Mouse (Mus musculus) liver, postnatal 0 days (tissue): ENCODE data around the gene Fam129a.

ENCODE experiments used
- CTCF ChIP-seq: sonication (generic); IDR thresholded peaks from 2 replicates; pipeline ENCODE4 v1.5.1; 2016; ENCODE audit warnings: antibody characterized with exemption, low read depth
- EP300 ChIP-seq: IDR thresholded peaks from 2 replicates; pipeline ENCODE4 v1.6.1; 2016; ENCODE audit warnings: antibody characterized with exemption, low read depth, mild to moderate bottlenecking

GRCm38 (mm10) chr1:151563401-151563800, 7.6 kb upstream of the Fam129a start:
- TF ChIP-seq CTCF (no peak), EP300 (no peak)
